Mouse (Mus musculus): ENCODE results near the gene Ifrd2. TPM values are rescaled to one million over a fixed set of nuclear protein-coding genes. Genes with fewer than 3 reads are reported as not detected.

Gene Ifrd2
- polyA plus RNA-seq, 1 experiment: 55.4 TPM

GRCm38 (mm10) chr9:107607036-107607435 is 19.6 kb downstream of the Ifrd2 start:
- TF ChIP-seq CTCF (IDR thresholded peaks at IDR 0.05; ENCODE audit: extremely low read depth, insufficient read length, insufficient replicate concordance, low read depth, low read length) (no peak), POLR2A (IDR thresholded peaks at IDR 0.05; ENCODE audit: low read depth, low read length) (no peak)
- 0 out of 2 replicates have a peak, but pooled peaks cover 5% of the 10 kb centered on the region for H3K36me3 ChIP-seq (ENCODE audit: control insufficient read depth, insufficient read depth, low read length)
- peak overlapping the region; percentile 63 for H3K27ac ChIP-seq (ENCODE audit: insufficient read depth, low read depth, low read length)
- no peaks in the 10 kb centered on the region for H3K27me3 ChIP-seq (ENCODE audit: control insufficient read depth, insufficient read depth, low read length)
- H3K4me1 ChIP-seq (ENCODE audit: control insufficient read depth, insufficient read depth, insufficient read length, low read length): peaks cover 47% of the 10 kb centered on the region
- peak overlapping the region; percentile 39 for H3K4me3 ChIP-seq (ENCODE audit: low read depth, low read length)
- WGBS: 40% methylated on average over 2 of the region's 2 CpGs

- no peak for TF ChIP-seq CTCF (IDR thresholded peaks at IDR 0.05; ENCODE audit: extremely low read depth, insufficient read length, insufficient replicate concordance, low read depth, low read length)
- TF ChIP-seq POLR2A (IDR thresholded peaks at IDR 0.05; ENCODE audit: low read depth, low read length): no peak
- Histone ChIP-seq H3K4me1 (ENCODE audit: control insufficient read depth, insufficient read depth, insufficient read length, low read length) (peaks cover 45% of the 10 kb centered on the region), H3K27me3 (ENCODE audit: control insufficient read depth, insufficient read depth, low read length) (no peaks in the 10 kb centered on the region), H3K4me3 (ENCODE audit: low read depth, low read length) (peak overlapping the region; percentile 39), H3K27ac (ENCODE audit: insufficient read depth, low read depth, low read length) (peak overlapping the region; percentile 63), H3K36me3 (ENCODE audit: control insufficient read depth, insufficient read depth, low read length) (0 out of 2 replicates have a peak, but pooled peaks cover 4% of the 10 kb centered on the region)
- 17% methylated on average over 9 of the region's 9 CpGs for WGBS
Measured at GRCm38 (mm10) chr9:107607653-107608245, 20.3 kb downstream of the Ifrd2 start.

- H3K4me3 ChIP-seq (ENCODE audit: low read depth, low read length): no peak within 1 kb of the TSS
- H3K27me3 ChIP-seq (ENCODE audit: control insufficient read depth, insufficient read depth, low read length): no peaks in the 10 kb centered on the region
- H3K4me1 ChIP-seq (ENCODE audit: control insufficient read depth, insufficient read depth, insufficient read length, low read length): peaks cover 39% of the 10 kb centered on the region
- TF ChIP-seq CTCF (IDR thresholded peaks at IDR 0.05; ENCODE audit: extremely low read depth, insufficient read length, insufficient replicate concordance, low read depth, low read length): no peak
- H3K27ac ChIP-seq (ENCODE audit: insufficient read depth, low read depth, low read length): no peak within 1 kb of the TSS
- 34% methylated on average over 12 of the region's 12 CpGs for WGBS
- H3K36me3 ChIP-seq (ENCODE audit: control insufficient read depth, insufficient read depth, low read length): no peaks in the 10 kb centered on the region
Measured at GRCm38 (mm10) chr9:107608741-107609432, 21.4 kb downstream of the Ifrd2 start, which contains the start of gene Sema3b. Gene Sema3b, minus strand, starts transcription at chr9:107609229.

GRCm38 (mm10) chr9:107609433-107609830 is 22.0 kb downstream of the Ifrd2 start:
- H3K27me3 ChIP-seq (ENCODE audit: control insufficient read depth, insufficient read depth, low read length): no peaks in the 10 kb centered on the region
- peaks cover 4% of the 10 kb centered on the region for H3K36me3 ChIP-seq (ENCODE audit: control insufficient read depth, insufficient read depth, low read length)
- H3K4me3 ChIP-seq (ENCODE audit: low read depth, low read length): no peak overlapping the region
- H3K27ac ChIP-seq (ENCODE audit: insufficient read depth, low read depth, low read length): no peak overlapping the region
- TF ChIP-seq POLR2A (IDR thresholded peaks at IDR 0.05; ENCODE audit: low read depth, low read length) (no peak), CTCF (IDR thresholded peaks at IDR 0.05; ENCODE audit: extremely low read depth, insufficient read length, insufficient replicate concordance, low read depth, low read length) (no peak)
- 77% methylated on average over 4 of the region's 4 CpGs for WGBS
- peaks cover 36% of the 10 kb centered on the region for H3K4me1 ChIP-seq (ENCODE audit: control insufficient read depth, insufficient read depth, insufficient read length, low read length)

- no peak for TF ChIP-seq CTCF (IDR thresholded peaks at IDR 0.05; ENCODE audit: extremely low read depth, insufficient read length, insufficient replicate concordance, low read depth, low read length)
- TF ChIP-seq POLR2A (IDR thresholded peaks at IDR 0.05; ENCODE audit: low read depth, low read length): no peak
- no peaks in the 10 kb centered on the region for H3K27me3 ChIP-seq (ENCODE audit: control insufficient read depth, insufficient read depth, low read length)
- 43% methylated on average over 6 of the region's 6 CpGs for WGBS
Measured at GRCm38 (mm10) chr9:107611456-107612190, 24.2 kb downstream of the Ifrd2 start.

GRCm38 (mm10) chr9:107612191-107612944 is 24.9 kb downstream of the Ifrd2 start:
- Histone ChIP-seq H3K27ac (ENCODE audit: insufficient read depth, low read depth, low read length) (peak overlapping the region; percentile 91), H3K36me3 (ENCODE audit: control insufficient read depth, insufficient read depth, low read length) (peaks cover 29% of the 10 kb centered on the region), H3K4me3 (ENCODE audit: low read depth, low read length) (peak overlapping the region; percentile 44), H3K4me1 (ENCODE audit: control insufficient read depth, insufficient read depth, insufficient read length, low read length) (peaks cover 24% of the 10 kb centered on the region), H3K27me3 (ENCODE audit: control insufficient read depth, insufficient read depth, low read length) (no peaks in the 10 kb centered on the region)
- 2% methylated on average over 48 of the region's 48 CpGs for WGBS
- TF ChIP-seq CTCF (IDR thresholded peaks at IDR 0.05; ENCODE audit: extremely low read depth, insufficient read length, insufficient replicate concordance, low read depth, low read length) (peak; percentile 94), POLR2A (IDR thresholded peaks at IDR 0.05; ENCODE audit: low read depth, low read length) (peak; percentile 66; the same call in 1 of the 2 replicates)

More at GRCm38 (mm10) chr9:107611456-107612190, 24.2 kb downstream of the Ifrd2 start:
- Histone ChIP-seq H3K36me3 (ENCODE audit: control insufficient read depth, insufficient read depth, low read length) (peaks cover 25% of the 10 kb centered on the region), H3K27ac (ENCODE audit: insufficient read depth, low read depth, low read length) (peak overlapping the region; percentile 91), H3K4me3 (ENCODE audit: low read depth, low read length) (peak overlapping the region; percentile 44), H3K4me1 (ENCODE audit: control insufficient read depth, insufficient read depth, insufficient read length, low read length) (peaks cover 30% of the 10 kb centered on the region)

Measured in small intestine, adult 2 months (tissue).